Mouse (Mus musculus) heart, embryonic 16.5 days (tissue): Measurements from ENCODE around the gene Clmp. TPM values are rescaled to one million over a fixed set of nuclear protein-coding genes. Genes with fewer than 3 reads are reported as not detected.
A peak's percentile ranks its signal among the peaks of the same experiment; 100 is the strongest.

Experiments
- ATAC-seq: fragments of 200-750 bp; cut with Nextera tagmentation; replicated peaks from 2 replicates; pipeline ENCODE4 v1.8.0; 2017; ENCODE audit warnings: moderate number of reproducible peaks; ENCODE audit not compliant: insufficient read depth, low FRiP score; ENCODE audit errors: extremely low read depth
- H3K27ac ChIP-seq: fragments of 300-500 bp; sonication (generic); 2 replicates; pipeline ENCODE4 v1.5.1; 2014; ENCODE audit warnings: mild to moderate bottlenecking, low read length, control low read depth, moderate library complexity
- H3K27me3 ChIP-seq: fragments of 300-500 bp; sonication (generic); 2 replicates; pipeline ENCODE4 v1.6.1; 2014; ENCODE audit warnings: low read length, mixed read lengths; ENCODE audit not compliant: control insufficient read depth, insufficient read depth
- H3K36me3 ChIP-seq: fragments of 300-500 bp; sonication (generic); 2 replicates; pipeline ENCODE4 v1.6.1; 2014; ENCODE audit not compliant: control insufficient read depth, insufficient read depth
- H3K4me1 ChIP-seq: fragments of 300-500 bp; sonication (generic); 2 replicates; pipeline ENCODE4 v1.6.1; 2014; ENCODE audit warnings: low read length, mixed read lengths; ENCODE audit not compliant: control insufficient read depth, insufficient read depth
- H3K4me2 ChIP-seq: fragments of 300-500 bp; sonication (generic); 2 replicates; pipeline ENCODE4 v1.6.1; 2014; ENCODE audit warnings: low read depth, mild to moderate bottlenecking, control low read depth, low read length
- H3K4me3 ChIP-seq: fragments of 300-500 bp; sonication (generic); 2 replicates; pipeline ENCODE4 v1.5.1; 2014; ENCODE audit warnings: mild to moderate bottlenecking, control low read depth, low read length
- H3K9ac ChIP-seq: fragments of 300-500 bp; sonication (generic); 2 replicates; pipeline ENCODE4 v1.6.1; 2014; ENCODE audit warnings: low read length, control low read depth
- H3K9me3 ChIP-seq: fragments of 300-500 bp; sonication (generic); replicated peaks from 2 replicates; pipeline ENCODE4 v1.6.1; 2016; ENCODE audit warnings: low read length; ENCODE audit not compliant: control insufficient read depth
- WGBS: fragments of 180-500 bp; shearing (Covaris S2); extraction: QIAGEN DNeasy Blood & Tissue Kit; methylation state at CpG from one replicate; pipeline ENCODE4 v1.1.7; 2014; 5-methylcytosine and 5-hydroxymethylcytosine counted together
- polyA plus RNA-seq: library from polyadenylated mRNA; unstranded; fragments of >200 nt; fragmentation: Nextera tagmentation; extraction: Ambion mirVana; gene quantifications from 2 replicates; pipeline ENCODE4 v1.2.1, GENCODE M21; 2015

The Clmp gene
- polyA plus RNA-seq, 1 experiment from 2014 or later: 7.4 TPM

- Histone ChIP-seq H3K4me2 (no peak overlapping the region), H3K4me1 (no peaks in the 10 kb centered on the region), H3K27me3 (no peaks in the 10 kb centered on the region), H3K36me3 (no peaks in the 10 kb centered on the region), H3K9ac (no peak overlapping the region), H3K9me3 (no peaks in the 10 kb centered on the region), H3K27ac (no peak overlapping the region), H3K4me3 (no peak overlapping the region)
- WGBS: 66% methylated on average over 6 of the region's 6 CpGs
- ATAC-seq: no peak
Observed at GRCm38 (mm10) chr9:40649983-40650382, 35.8 kb upstream of the Clmp start.

DNA sequence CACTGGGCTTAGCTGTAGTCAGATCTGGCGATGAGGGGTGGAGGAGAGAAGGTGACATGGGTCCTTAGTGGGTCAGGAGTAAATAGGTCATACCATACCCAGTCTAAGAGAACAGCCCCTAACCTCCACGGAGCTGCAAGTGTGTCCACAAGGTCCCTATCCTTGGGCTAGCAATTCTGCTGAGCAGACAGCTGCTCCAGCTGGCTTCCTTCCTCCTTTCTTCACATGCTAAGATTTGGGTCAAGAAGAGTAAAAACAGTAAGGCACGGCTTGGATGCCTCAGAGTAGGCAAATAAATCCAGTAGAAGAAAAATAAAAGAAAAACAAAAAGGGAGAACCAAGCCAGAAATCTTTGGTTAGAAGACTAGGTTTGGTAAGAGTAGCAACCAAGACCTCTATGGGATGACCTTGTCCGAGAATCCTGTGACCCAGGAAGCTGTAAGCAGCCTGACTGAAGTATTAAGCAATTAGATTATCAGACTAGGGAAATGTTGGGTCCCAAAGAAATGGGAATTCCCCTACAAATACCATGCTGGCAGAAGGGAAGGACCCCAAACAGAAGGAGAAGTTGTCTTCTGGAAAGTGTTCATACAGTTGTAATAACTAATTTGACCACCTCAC is 34.4 kb upstream of the Clmp start:
- no peaks in the 10 kb centered on the region for H3K9me3 ChIP-seq
- no peak for ATAC-seq
- H3K4me3 ChIP-seq: no peak overlapping the region
- H3K27me3 ChIP-seq: no peaks in the 10 kb centered on the region
- no peaks in the 10 kb centered on the region for H3K36me3 ChIP-seq
- no peaks in the 10 kb centered on the region for H3K4me1 ChIP-seq
- H3K9ac ChIP-seq: no peak overlapping the region
- 70% methylated on average over 4 of the region's 4 CpGs for WGBS
- no peak overlapping the region for H3K4me2 ChIP-seq
- H3K27ac ChIP-seq: no peak overlapping the region

DNA sequence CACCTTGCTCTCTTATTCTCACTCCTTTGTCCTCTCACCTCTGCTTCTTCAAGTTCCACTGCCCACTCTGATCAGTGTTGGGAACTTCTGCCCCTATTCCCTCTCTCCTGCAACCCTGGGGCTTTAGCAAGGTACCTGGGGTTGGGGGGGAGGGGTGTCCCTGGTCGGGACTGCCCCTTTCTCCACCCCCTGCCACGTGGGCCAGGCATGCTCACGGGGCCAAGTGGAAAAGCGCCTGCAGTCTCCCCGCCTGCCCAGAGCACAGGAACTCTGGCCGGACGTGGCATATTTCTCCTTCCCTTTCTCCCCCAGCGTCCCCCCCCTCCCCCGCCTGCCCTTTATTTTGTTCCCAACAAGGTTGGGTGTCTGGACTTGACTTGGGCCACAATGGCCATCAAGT is 33.0 kb upstream of the Clmp start:
- no peaks in the 10 kb centered on the region for H3K36me3 ChIP-seq
- no peak overlapping the region for H3K4me3 ChIP-seq
- no peak overlapping the region for H3K27ac ChIP-seq
- no peaks in the 10 kb centered on the region for H3K4me1 ChIP-seq
- H3K9me3 ChIP-seq: no peaks in the 10 kb centered on the region
- 33% methylated on average over 9 of the region's 9 CpGs for WGBS
- H3K9ac ChIP-seq: no peak overlapping the region
- no peak overlapping the region for H3K4me2 ChIP-seq
- no peak for ATAC-seq
- H3K27me3 ChIP-seq: no peaks in the 10 kb centered on the region

GRCm38 (mm10) chr9:40666190-40666803 is 19.5 kb upstream of the Clmp start:
- Histone ChIP-seq H3K36me3 (no peaks in the 10 kb centered on the region), H3K27me3 (no peaks in the 10 kb centered on the region), H3K9me3 (no peaks in the 10 kb centered on the region), H3K4me2 (no peak overlapping the region), H3K4me1 (no peaks in the 10 kb centered on the region), H3K4me3 (no peak overlapping the region), H3K27ac (no peak overlapping the region), H3K9ac (no peak overlapping the region)
- WGBS: 67% methylated on average over 9 of the region's 9 CpGs
- no peak for ATAC-seq

GRCm38 (mm10) chr9:40670313-40670712 is 15.4 kb upstream of the Clmp start, which contains the start of gene Gm21915:
TSS of gene Gm21915 (plus strand) at chr9:40670613.
- H3K27ac ChIP-seq: no peak within 1 kb of the TSS
- no peak within 1 kb of the TSS for H3K4me3 ChIP-seq
- no peaks in the 10 kb centered on the region for H3K9me3 ChIP-seq
- no peak within 1 kb of the TSS for H3K9ac ChIP-seq
- 81% methylated on average over 3 of the region's 3 CpGs for WGBS
- H3K36me3 ChIP-seq: no peaks in the 10 kb centered on the region
- no peaks in the 10 kb centered on the region for H3K4me1 ChIP-seq
- H3K4me2 ChIP-seq: no peak within 1 kb of the TSS
- no peak for ATAC-seq
- no peaks in the 10 kb centered on the region for H3K27me3 ChIP-seq

GRCm38 (mm10) chr9:40671323-40671930 is 14.3 kb upstream of the Clmp start:
- Histone ChIP-seq H3K4me2 (no peak overlapping the region), H3K36me3 (no peaks in the 10 kb centered on the region), H3K27me3 (no peaks in the 10 kb centered on the region), H3K9ac (no peak overlapping the region), H3K27ac (no peak overlapping the region), H3K4me3 (no peak overlapping the region), H3K9me3 (no peaks in the 10 kb centered on the region), H3K4me1 (no peaks in the 10 kb centered on the region)
- no peak for ATAC-seq
- 36% methylated on average over 4 of the region's 4 CpGs for WGBS

GRCm38 (mm10) chr9:40675203-40675958 is 10.4 kb upstream of the Clmp start:
- peak overlapping the region; percentile 14; the same call in 1 of the 2 replicates for H3K27ac ChIP-seq
- ATAC-seq: peak; percentile 65
- no peaks in the 10 kb centered on the region for H3K27me3 ChIP-seq
- H3K9me3 ChIP-seq: no peaks in the 10 kb centered on the region
- no peaks in the 10 kb centered on the region for H3K4me1 ChIP-seq
- WGBS: 52% methylated on average over 12 of the region's 12 CpGs
- H3K36me3 ChIP-seq: no peaks in the 10 kb centered on the region
- H3K9ac ChIP-seq: no peak overlapping the region
- no peak overlapping the region for H3K4me3 ChIP-seq
- H3K4me2 ChIP-seq: no peak overlapping the region

DNA sequence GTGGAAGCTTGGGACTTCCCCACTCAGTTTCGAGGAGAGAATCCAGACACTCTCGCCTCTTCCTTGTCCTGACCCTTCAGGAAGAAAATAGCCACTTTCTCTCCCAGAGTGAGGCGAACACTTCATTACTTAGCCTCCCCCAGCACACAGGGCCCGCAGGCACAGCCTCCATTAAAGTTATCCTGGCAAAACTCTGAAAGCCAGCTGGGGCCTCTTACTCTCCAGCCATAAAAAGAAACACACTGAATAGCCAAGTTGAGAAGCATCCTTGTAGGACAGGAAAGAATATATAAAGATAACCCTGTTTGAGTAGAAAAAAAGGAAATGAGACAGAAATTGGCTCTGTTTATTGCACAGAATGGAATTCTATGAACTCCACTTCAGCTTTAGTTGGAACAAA is 7.1 kb upstream of the Clmp start:
- H3K4me1 ChIP-seq: no peaks in the 10 kb centered on the region
- H3K4me3 ChIP-seq: no peak overlapping the region
- H3K9ac ChIP-seq: no peak overlapping the region
- no peaks in the 10 kb centered on the region for H3K9me3 ChIP-seq
- no peaks in the 10 kb centered on the region for H3K27me3 ChIP-seq
- no peak overlapping the region for H3K27ac ChIP-seq
- 64% methylated on average over 4 of the region's 4 CpGs for WGBS
- H3K4me2 ChIP-seq: no peak overlapping the region
- H3K36me3 ChIP-seq: no peaks in the 10 kb centered on the region
- ATAC-seq: no peak
